Mouse (Mus musculus) gastrocnemius, adult 2 months (tissue): Measurements from ENCODE around the gene Btbd9. TPM values are rescaled to one million over a fixed set of nuclear protein-coding genes. Genes with fewer than 3 reads are reported as not detected.
A peak's percentile ranks its signal among the peaks of the same experiment; 100 is the strongest.

Experiments used
- DNase-seq: peaks from one replicate; pipeline ENCODE4 v3.0.0; 2022
- H3K27ac ChIP-seq: fragments of 200-600 bp; 2 replicates; pipeline ENCODE4 v1.8.1; 2022; ENCODE audit warnings: mild to moderate bottlenecking
- H3K4me3 ChIP-seq: fragments of 200-600 bp; 2 replicates; pipeline ENCODE4 v1.8.1; 2022; ENCODE audit warnings: mild to moderate bottlenecking, moderate library complexity
- CTCF ChIP-seq: fragments of 200-600 bp; IDR thresholded peaks from 2 replicates; pipeline ENCODE4 v1.8.1; 2022; ENCODE audit warnings: antibody characterized with exemption, mild to moderate bottlenecking, moderate library complexity
- intact Hi-C: fragments of 180-260 bp; cut with DNase I; formaldehyde crosslinking; loops from one replicate; pipeline ENCODE4 v1.15.1; 2025
- total RNA-seq, 2 experiments: library from RNA; stranded (reverse); gene quantifications; 2 replicates each; pipeline ENCODE4 v1.2.3; 2021

Btbd9 gene
- total RNA-seq, 2 experiments from 2014 or later = 11.9 to 14.7 TPM

GRCm38 (mm10) chr17:30191097-30191640 lies 385.1 kb downstream of the Btbd9 start:
- Histone ChIP-seq H3K27ac (no peak overlapping the region), H3K4me3 (no peak overlapping the region)
- no peak for TF ChIP-seq CTCF
- intact Hi-C loops = loop anchor here (10.0 kb wide), 2 partner anchors 186 to 216 kb away; partner anchors contain the start of genes Mdga1 and Zfand3
- no peak for DNase-seq

DNA sequence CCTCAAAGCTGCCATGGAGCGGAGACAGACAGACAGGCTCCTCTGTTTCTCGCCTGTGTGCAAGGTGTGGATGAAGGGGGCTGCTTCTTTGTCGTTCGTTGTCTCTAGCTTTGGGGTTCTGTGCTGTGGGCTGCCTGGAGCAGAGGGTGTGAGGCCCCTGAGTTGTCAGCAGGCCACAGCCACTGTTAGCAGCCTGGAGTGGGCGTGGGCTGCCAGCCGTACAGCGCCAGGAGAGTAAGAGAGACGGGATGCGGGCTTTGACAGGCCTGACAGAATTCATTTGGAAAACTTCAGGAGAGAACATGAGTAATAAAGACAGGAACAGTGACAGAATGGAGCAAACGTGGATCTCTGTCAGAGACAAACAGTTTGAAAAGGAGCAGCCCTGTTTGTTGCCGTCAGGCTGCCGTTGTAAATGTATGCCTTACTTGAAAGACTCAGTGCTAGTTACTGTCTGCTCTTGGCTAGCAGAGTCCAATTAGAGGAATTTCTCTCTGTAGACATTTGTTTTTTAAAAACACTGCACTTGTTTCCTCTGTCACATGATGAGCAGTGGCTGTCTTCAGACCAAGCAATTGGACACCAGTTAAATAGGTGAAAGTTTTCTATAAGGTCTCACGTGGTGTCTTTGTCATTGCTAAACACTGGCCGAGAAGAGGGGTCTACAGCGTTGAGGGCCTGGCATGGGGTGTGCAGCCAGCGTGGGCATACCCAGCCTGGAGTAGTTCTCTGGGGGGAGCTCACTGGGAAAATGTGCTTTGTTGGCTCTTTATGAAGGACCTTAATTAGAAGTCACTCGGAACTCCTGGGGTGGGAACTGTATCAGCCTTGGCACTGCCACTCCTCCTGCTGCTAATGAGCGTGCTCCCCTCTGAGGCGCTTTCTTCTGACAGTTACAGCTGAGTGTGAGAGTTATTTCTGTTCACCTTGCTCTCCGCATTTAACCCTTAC lies 388.0 kb downstream of the Btbd9 start:
- DNase-seq = peak; percentile 54
- peak overlapping the region; percentile 44 for H3K4me3 ChIP-seq
- intact Hi-C loops = no loop called here

GRCm38 (mm10) chr17:30187581-30187980 lies 388.7 kb downstream of the Btbd9 start:
- no peak overlapping the region for H3K4me3 ChIP-seq
- no peak for TF ChIP-seq CTCF
- intact Hi-C loops = no loop called here
- H3K27ac ChIP-seq = peak overlapping the region; percentile 79; the same call in 1 of the 2 replicates
- no peak for DNase-seq

More for the DNA sequence above, 388.0 kb downstream of the Btbd9 start:
- H3K27ac ChIP-seq = peak overlapping the region; percentile 79
- no peak for TF ChIP-seq CTCF

GRCm38 (mm10) chr17:30187154-30187553 lies 389.1 kb downstream of the Btbd9 start:
- H3K27ac ChIP-seq = no peak overlapping the region
- intact Hi-C loops = no loop called here
- no peak for TF ChIP-seq CTCF

GRCm38 (mm10) chr17:30183561-30183960 lies 392.7 kb downstream of the Btbd9 start:
- TF ChIP-seq CTCF = no peak
- intact Hi-C loops = no loop called here
- no peak overlapping the region for H3K4me3 ChIP-seq
- H3K27ac ChIP-seq = no peak overlapping the region
- no peak for DNase-seq

More at GRCm38 (mm10) chr17:30187154-30187553, 389.1 kb downstream of the Btbd9 start:
- no peak overlapping the region for H3K4me3 ChIP-seq
- DNase-seq = no peak

GRCm38 (mm10) chr17:30182063-30182462 lies 394.2 kb downstream of the Btbd9 start:
- Histone ChIP-seq H3K4me3 (no peak overlapping the region), H3K27ac (no peak overlapping the region)
- no peak for TF ChIP-seq CTCF
- no peak for DNase-seq
- intact Hi-C loops = no loop called here

GRCm38 (mm10) chr17:30181554-30181953 lies 394.7 kb downstream of the Btbd9 start:
- Histone ChIP-seq H3K4me3 (no peak overlapping the region), H3K27ac (no peak overlapping the region)
- intact Hi-C loops = no loop called here
- no peak for TF ChIP-seq CTCF
- DNase-seq = no peak

- no peak for DNase-seq
- Histone ChIP-seq H3K27ac (no peak overlapping the region), H3K4me3 (no peak overlapping the region)
- TF ChIP-seq CTCF = no peak
- intact Hi-C loops = no loop called here
These were observed 396.1 kb downstream of the Btbd9 start for GRCm38 (mm10) chr17:30180197-30180596.

DNA sequence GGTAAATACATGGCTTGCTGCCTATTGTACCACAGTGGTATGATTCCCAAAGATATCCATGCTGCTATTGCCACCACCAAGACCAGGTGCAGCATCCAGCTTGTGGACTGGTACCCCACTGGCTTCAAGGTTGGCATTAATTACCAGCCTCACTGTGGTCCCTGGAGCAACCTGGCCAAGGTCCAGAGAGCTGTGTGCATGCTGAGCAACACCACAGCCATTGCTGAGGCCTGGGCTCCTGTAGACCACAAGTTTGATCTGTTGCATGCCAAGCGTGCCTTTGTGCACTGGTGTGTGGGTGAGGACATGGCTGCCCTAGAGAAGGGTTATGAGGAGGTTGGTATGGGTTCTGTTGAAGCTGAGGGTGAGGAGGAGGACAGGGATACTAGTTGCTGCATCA lies 397.9 kb downstream of the Btbd9 start:
- no peak for DNase-seq
- intact Hi-C loops = no loop called here
- no peak overlapping the region for H3K27ac ChIP-seq
- no peak overlapping the region for H3K4me3 ChIP-seq
- TF ChIP-seq CTCF = no peak

- Histone ChIP-seq H3K27ac (no peak overlapping the region), H3K4me3 (no peak overlapping the region)
- intact Hi-C loops = no loop called here
- no peak for TF ChIP-seq CTCF
- no peak for DNase-seq
These were observed 398.9 kb downstream of the Btbd9 start for GRCm38 (mm10) chr17:30177435-30177834.

Other genes with a start within 250 kb of the Btbd9 start
- gene Dnah8, start 47.9 kb upstream of the Btbd9 start, total RNA-seq = under 1 TPM in 1 of 2 experiments, not detected in 1; 0.11 TPM
- gene Glo1, start 50.4 kb upstream of the Btbd9 start, total RNA-seq = 100 to 1,000 TPM; 159 to 169 TPM